Mouse (Mus musculus) kidney, adult 11 months (tissue): ENCODE measurements around the gene Daw1.

Experiments
- DNase-seq: peaks from one replicate; pipeline ENCODE4 v3.0.0; 2022

Gene Daw1

GRCm38 (mm10) chr1:83159603-83160002 is at the start of gene Daw1:
TSS of gene Daw1 (plus strand) at chr1:83159752.
- peak; percentile 58 for DNase-seq

GRCm38 (mm10) chr1:83110992-83111391 is 48.6 kb upstream of the Daw1 start:
- DNase-seq, result no peak

- DNase-seq, result no peak
Measured at GRCm38 (mm10) chr1:83111726-83112125, 47.8 kb upstream of the Daw1 start.

GRCm38 (mm10) chr1:83116447-83117137 is 43.0 kb upstream of the Daw1 start, which contains the start of gene Ccl20:
TSS of gene Ccl20 (plus strand) at chr1:83116766.
- DNase-seq, result no peak

- no peak for DNase-seq
Measured at GRCm38 (mm10) chr1:83117217-83117616, 42.3 kb upstream of the Daw1 start.

- DNase-seq, result no peak
Measured at GRCm38 (mm10) chr1:83117661-83118060, 41.9 kb upstream of the Daw1 start.

GRCm38 (mm10) chr1:83119903-83120302 is 39.6 kb upstream of the Daw1 start:
- no peak for DNase-seq

GRCm38 (mm10) chr1:83120312-83120711 is 39.2 kb upstream of the Daw1 start:
- no peak for DNase-seq

- DNase-seq, result no peak
Measured at GRCm38 (mm10) chr1:83123201-83123600, 36.4 kb upstream of the Daw1 start.

GRCm38 (mm10) chr1:83135829-83136228 is 23.7 kb upstream of the Daw1 start:
- no peak for DNase-seq

- DNase-seq, result no peak
Measured at GRCm38 (mm10) chr1:83137847-83138246, 21.7 kb upstream of the Daw1 start.

- no peak for DNase-seq
Measured at GRCm38 (mm10) chr1:83138721-83139120, 20.8 kb upstream of the Daw1 start.

GRCm38 (mm10) chr1:83141510-83141909 is 18.0 kb upstream of the Daw1 start:
- no peak for DNase-seq

GRCm38 (mm10) chr1:83142055-83142454 is 17.5 kb upstream of the Daw1 start:
- DNase-seq, result no peak

- no peak for DNase-seq
Measured at GRCm38 (mm10) chr1:83146547-83146946, 13.0 kb upstream of the Daw1 start.

- DNase-seq, result no peak
Measured at GRCm38 (mm10) chr1:83150227-83150626, 9.3 kb upstream of the Daw1 start.

GRCm38 (mm10) chr1:83152961-83153360 is 6.6 kb upstream of the Daw1 start:
- no peak for DNase-seq

GRCm38 (mm10) chr1:83156876-83157275 is 2.7 kb upstream of the Daw1 start:
- peak; percentile 23 for DNase-seq

- DNase-seq, result peak; percentile 21
Measured at GRCm38 (mm10) chr1:83161658-83162057, 2.1 kb downstream of the Daw1 start.

GRCm38 (mm10) chr1:83164027-83164426 is 4.5 kb downstream of the Daw1 start:
- DNase-seq, result no peak

- DNase-seq, result no peak
Measured at GRCm38 (mm10) chr1:83169158-83169557, 9.6 kb downstream of the Daw1 start.

- DNase-seq, result no peak
Measured at GRCm38 (mm10) chr1:83175985-83176384, 16.4 kb downstream of the Daw1 start.

GRCm38 (mm10) chr1:83179531-83179930 is 20.0 kb downstream of the Daw1 start:
- no peak for DNase-seq

GRCm38 (mm10) chr1:83181418-83181817 is 21.9 kb downstream of the Daw1 start:
- DNase-seq, result no peak

- peak; percentile 11 for DNase-seq
Measured at GRCm38 (mm10) chr1:83187154-83187553, 27.6 kb downstream of the Daw1 start.
